Mouse (Mus musculus) layer of hippocampus, adult 8-10 months (tissue): ENCODE measurements at regions not wholly inside any gene's neighbourhood (a gene's known extent, or its start where the extent isn't known, plus 50 kb on each side); places are given as distances from the start of the nearest gene placed in this dataset.
A peak's percentile ranks its signal among the peaks of the same experiment; 100 is the strongest.

Experiments used
- DNase-seq, 2 experiments: peaks; one replicate each; pipeline ENCODE4 v3.0.0; 2022; ENCODE audit warnings: low spot score in 2 of 2

- DNase-seq, result no peak
Observed at GRCm38 (mm10) chr11:90981626-90982025, 293.5 kb upstream of the Tom1l1 start.

- no peak for DNase-seq
Observed at GRCm38 (mm10) chr11:90978234-90978633, 290.1 kb upstream of the Tom1l1 start.

- DNase-seq, result no peak
Observed at GRCm38 (mm10) chr11:90941076-90941475, 252.9 kb upstream of the Tom1l1 start.

- DNase-seq, result no peak
Observed at GRCm38 (mm10) chr11:90925738-90926137, 237.6 kb upstream of the Tom1l1 start.

GRCm38 (mm10) chr11:90917782-90918181 lies 229.6 kb upstream of the Tom1l1 start:
- DNase-seq, result no peak

GRCm38 (mm10) chr11:90894236-90894635 lies 206.1 kb upstream of the Tom1l1 start:
- DNase-seq, result no peak

GRCm38 (mm10) chr11:90873122-90873521 lies 185.0 kb upstream of the Tom1l1 start:
- no peak for DNase-seq

- peak; percentile 17 to 38 for DNase-seq
Observed at GRCm38 (mm10) chr11:90871686-90872085, 183.5 kb upstream of the Tom1l1 start.

GRCm38 (mm10) chr11:90863981-90864760 lies 176.0 kb upstream of the Tom1l1 start:
- peak in 1 of 2 experiments; percentile 8 for DNase-seq

- no peak for DNase-seq
Observed at GRCm38 (mm10) chr11:90855731-90856130, 167.6 kb upstream of the Tom1l1 start.

- no peak for DNase-seq
Observed at GRCm38 (mm10) chr11:90855324-90855723, 167.2 kb upstream of the Tom1l1 start.

- no peak for DNase-seq
Observed at GRCm38 (mm10) chr11:90851221-90851620, 163.1 kb upstream of the Tom1l1 start.

- no peak for DNase-seq
Observed at GRCm38 (mm10) chr11:90844925-90845319, 156.8 kb upstream of the Tom1l1 start.

- no peak for DNase-seq
Observed at GRCm38 (mm10) chr11:90844266-90844924, 156.2 kb upstream of the Tom1l1 start.

GRCm38 (mm10) chr11:90838161-90838560 lies 150.0 kb upstream of the Tom1l1 start:
- DNase-seq, result no peak

GRCm38 (mm10) chr11:90824761-90825160 lies 136.6 kb upstream of the Tom1l1 start:
- DNase-seq, result no peak

GRCm38 (mm10) chr11:90816727-90817126 lies 128.6 kb upstream of the Tom1l1 start:
- no peak for DNase-seq

GRCm38 (mm10) chr11:90814471-90814870 lies 126.3 kb upstream of the Tom1l1 start:
- no peak for DNase-seq

GRCm38 (mm10) chr11:90812971-90813370 lies 124.8 kb upstream of the Tom1l1 start:
- no peak for DNase-seq

- peak; percentile 13 to 27 for DNase-seq
Observed at GRCm38 (mm10) chr11:90812530-90812929, 124.4 kb upstream of the Tom1l1 start.

GRCm38 (mm10) chr11:90808443-90808842 lies 120.3 kb upstream of the Tom1l1 start:
- DNase-seq, result no peak

- no peak for DNase-seq
Observed at GRCm38 (mm10) chr11:90807343-90807742, 119.2 kb upstream of the Tom1l1 start.
